Mouse (Mus musculus): Measurements from ENCODE around the gene Ip6k3. TPM values are rescaled to one million over a fixed set of nuclear protein-coding genes. Genes with fewer than 3 reads are reported as not detected.
A peak's percentile ranks its signal among the peaks of the same experiment; 100 is the strongest.

Ip6k3 gene
- polyA plus RNA-seq (2015; fragmentation: Nextera tagmentation; extraction: Ambion mirVana) = 0.46 and 0.49 TPM in 2 replicates

GRCm38 (mm10) chr17:27167545-27167944 is at the start of gene Ip6k3:
TSS of gene Ip6k3 (minus strand) at chr17:27167795.
- no peak for DNase-seq (ENCODE audit: low spot score)

- no peak for DNase-seq (ENCODE audit: low spot score)
Observed at GRCm38 (mm10) chr17:27212768-27213525, 45.4 kb upstream of the Ip6k3 start.

- no peak for DNase-seq (ENCODE audit: low spot score)
Observed at GRCm38 (mm10) chr17:27212006-27212405, 44.4 kb upstream of the Ip6k3 start.

GRCm38 (mm10) chr17:27207113-27207707 is 39.6 kb upstream of the Ip6k3 start:
- no peak for DNase-seq (ENCODE audit: low spot score)

GRCm38 (mm10) chr17:27204075-27204909 is 36.7 kb upstream of the Ip6k3 start, which contains the start of gene Lemd2:
TSS of gene Lemd2 (minus strand) at chr17:27204469.
- peak; percentile 95 for DNase-seq (ENCODE audit: low spot score)

- DNase-seq (ENCODE audit: low spot score) = no peak
Observed at GRCm38 (mm10) chr17:27203358-27204074, 35.9 kb upstream of the Ip6k3 start.

- DNase-seq (ENCODE audit: low spot score) = peak; percentile 22
Observed at GRCm38 (mm10) chr17:27202919-27203357, 35.3 kb upstream of the Ip6k3 start.

GRCm38 (mm10) chr17:27201981-27202380 is 34.4 kb upstream of the Ip6k3 start:
- DNase-seq (ENCODE audit: low spot score) = peak; percentile 19

GRCm38 (mm10) chr17:27200801-27201200 is 33.2 kb upstream of the Ip6k3 start:
- no peak for DNase-seq (ENCODE audit: low spot score)

GRCm38 (mm10) chr17:27199864-27200263 is 32.3 kb upstream of the Ip6k3 start:
- no peak for DNase-seq (ENCODE audit: low spot score)

- no peak for DNase-seq (ENCODE audit: low spot score)
Observed at GRCm38 (mm10) chr17:27199205-27199604, 31.6 kb upstream of the Ip6k3 start.

- DNase-seq (ENCODE audit: low spot score) = no peak
Observed at GRCm38 (mm10) chr17:27196206-27196605, 28.6 kb upstream of the Ip6k3 start.

- no peak for DNase-seq (ENCODE audit: low spot score)
Observed at GRCm38 (mm10) chr17:27194258-27195185, 26.9 kb upstream of the Ip6k3 start.

GRCm38 (mm10) chr17:27191804-27192203 is 24.2 kb upstream of the Ip6k3 start:
- no peak for DNase-seq (ENCODE audit: low spot score)

GRCm38 (mm10) chr17:27191189-27191588 is 23.6 kb upstream of the Ip6k3 start:
- DNase-seq (ENCODE audit: low spot score) = no peak

- peak; percentile 74 for DNase-seq (ENCODE audit: low spot score)
Observed at GRCm38 (mm10) chr17:27189640-27190216, 22.1 kb upstream of the Ip6k3 start.

GRCm38 (mm10) chr17:27188883-27189282 is 21.3 kb upstream of the Ip6k3 start:
- DNase-seq (ENCODE audit: low spot score) = no peak

- DNase-seq (ENCODE audit: low spot score) = no peak
Observed at GRCm38 (mm10) chr17:27187059-27187458, 19.5 kb upstream of the Ip6k3 start.

- DNase-seq (ENCODE audit: low spot score) = no peak
Observed at GRCm38 (mm10) chr17:27186068-27186467, 18.5 kb upstream of the Ip6k3 start.

Measured in thymus, postnatal 0 days (tissue).